Mouse (Mus musculus): Measurements from ENCODE around the gene Ift22. TPM values are rescaled to one million over a fixed set of nuclear protein-coding genes. Genes with fewer than 3 reads are reported as not detected.
"Not testable (repeated sequence)": the region's sequence is repeated elsewhere in the genome, so short reads cannot be mapped to it uniquely, and the experiment has no call there.

Ift22 gene
- polyA plus RNA-seq, 1 experiment from 2014 or later: 26.1 TPM

GRCm38 (mm10) chr5:136939284-136939683 is 31.3 kb downstream of the Ift22 start:
- WGBS: 70% methylated on average over 7 of the region's 7 CpGs
- Histone ChIP-seq H3K9ac (ENCODE audit: low read length) (no peak overlapping the region), H3K4me3 (ENCODE audit: low read depth, low read length) (no peak overlapping the region), H3K4me1 (replicated peaks; ENCODE audit: control insufficient read depth, insufficient read depth) (no peaks in the 10 kb centered on the region), H3K4me2 (replicated peaks; ENCODE audit: low read depth) (no peak overlapping the region), H3K9me3 (ENCODE audit: control insufficient read depth, low read length) (no peaks in the 10 kb centered on the region), H3K27me3 (ENCODE audit: control insufficient read depth, insufficient read depth, low read length) (no peaks in the 10 kb centered on the region), H3K36me3 (ENCODE audit: control insufficient read depth, insufficient read depth, low read length) (no peaks in the 10 kb centered on the region), H3K27ac (replicated peaks) (no peak overlapping the region)
- TF ChIP-seq EP300 (optimal IDR thresholded peaks at IDR 0.05) (no peak), CTCF (IDR thresholded peaks at IDR 0.05; ENCODE audit: low read depth) (peak; percentile 61)
- no peak for ATAC-seq (ENCODE audit: low FRiP score, low TSS enrichment)
- DNase-seq (ENCODE audit: low spot score): no peak

GRCm38 (mm10) chr5:136940029-136940428 is 32.1 kb downstream of the Ift22 start:
- H3K4me1 ChIP-seq (replicated peaks; ENCODE audit: control insufficient read depth, insufficient read depth); DNase-seq (ENCODE audit: low spot score): not testable (repeated sequence)
- WGBS: 61% methylated on average over 6 of the region's 6 CpGs

GRCm38 (mm10) chr5:136940845-136941560 is 33.1 kb downstream of the Ift22 start:
- Histone ChIP-seq H3K9ac (ENCODE audit: low read length) (no peak overlapping the region), H3K4me2 (replicated peaks; ENCODE audit: low read depth) (no peak overlapping the region), H3K9me3 (ENCODE audit: control insufficient read depth, low read length) (no peaks in the 10 kb centered on the region), H3K4me1 (replicated peaks; ENCODE audit: control insufficient read depth, insufficient read depth) (no peaks in the 10 kb centered on the region), H3K27ac (replicated peaks) (no peak overlapping the region), H3K36me3 (ENCODE audit: control insufficient read depth, insufficient read depth, low read length) (no peaks in the 10 kb centered on the region), H3K27me3 (ENCODE audit: control insufficient read depth, insufficient read depth, low read length) (no peaks in the 10 kb centered on the region), H3K4me3 (ENCODE audit: low read depth, low read length) (no peak overlapping the region)
- TF ChIP-seq CTCF (IDR thresholded peaks at IDR 0.05; ENCODE audit: low read depth) (no peak), EP300 (optimal IDR thresholded peaks at IDR 0.05) (no peak)
- no peak for DNase-seq (ENCODE audit: low spot score)
- no peak for ATAC-seq (ENCODE audit: low FRiP score, low TSS enrichment)
- WGBS: 82% methylated on average over 12 of the region's 12 CpGs

More at GRCm38 (mm10) chr5:136940029-136940428, 32.1 kb downstream of the Ift22 start:
- H3K9ac ChIP-seq (ENCODE audit: low read length); H3K4me3 ChIP-seq (ENCODE audit: low read depth, low read length); H3K36me3 ChIP-seq (ENCODE audit: control insufficient read depth, insufficient read depth, low read length); H3K27me3 ChIP-seq (ENCODE audit: control insufficient read depth, insufficient read depth, low read length); H3K4me2 ChIP-seq (replicated peaks; ENCODE audit: low read depth); ATAC-seq (ENCODE audit: low FRiP score, low TSS enrichment); H3K27ac ChIP-seq (replicated peaks); H3K9me3 ChIP-seq (ENCODE audit: control insufficient read depth, low read length): not testable (repeated sequence)

GRCm38 (mm10) chr5:136942781-136943180 is 34.8 kb downstream of the Ift22 start:
- no peak overlapping the region for H3K9ac ChIP-seq (ENCODE audit: low read length)
- 52% methylated on average over 3 of the region's 3 CpGs for WGBS
- H3K9me3 ChIP-seq (ENCODE audit: control insufficient read depth, low read length): no peaks in the 10 kb centered on the region
- H3K36me3 ChIP-seq (ENCODE audit: control insufficient read depth, insufficient read depth, low read length): no peaks in the 10 kb centered on the region
- DNase-seq (ENCODE audit: low spot score): no peak
- H3K4me1 ChIP-seq (replicated peaks; ENCODE audit: control insufficient read depth, insufficient read depth): no peaks in the 10 kb centered on the region
- H3K4me2 ChIP-seq (replicated peaks; ENCODE audit: low read depth): no peak overlapping the region
- no peak overlapping the region for H3K4me3 ChIP-seq (ENCODE audit: low read depth, low read length)
- H3K27me3 ChIP-seq (ENCODE audit: control insufficient read depth, insufficient read depth, low read length): no peaks in the 10 kb centered on the region
- no peak for TF ChIP-seq CTCF (IDR thresholded peaks at IDR 0.05; ENCODE audit: low read depth)
- no peak for TF ChIP-seq EP300 (optimal IDR thresholded peaks at IDR 0.05)
- no peak overlapping the region for H3K27ac ChIP-seq (replicated peaks)
- no peak for ATAC-seq (ENCODE audit: low FRiP score, low TSS enrichment)

GRCm38 (mm10) chr5:136943382-136943781 is 35.4 kb downstream of the Ift22 start:
- 85% methylated on average over 2 of the region's 2 CpGs for WGBS
- no peak for ATAC-seq (ENCODE audit: low FRiP score, low TSS enrichment)
- H3K27ac ChIP-seq (replicated peaks): no peak overlapping the region
- no peak overlapping the region for H3K4me3 ChIP-seq (ENCODE audit: low read depth, low read length)
- H3K36me3 ChIP-seq (ENCODE audit: control insufficient read depth, insufficient read depth, low read length): no peaks in the 10 kb centered on the region
- DNase-seq (ENCODE audit: low spot score): no peak
- H3K9ac ChIP-seq (ENCODE audit: low read length): no peak overlapping the region
- no peaks in the 10 kb centered on the region for H3K4me1 ChIP-seq (replicated peaks; ENCODE audit: control insufficient read depth, insufficient read depth)
- no peaks in the 10 kb centered on the region for H3K9me3 ChIP-seq (ENCODE audit: control insufficient read depth, low read length)
- no peaks in the 10 kb centered on the region for H3K27me3 ChIP-seq (ENCODE audit: control insufficient read depth, insufficient read depth, low read length)
- no peak for TF ChIP-seq EP300 (optimal IDR thresholded peaks at IDR 0.05)
- TF ChIP-seq CTCF (IDR thresholded peaks at IDR 0.05; ENCODE audit: low read depth): no peak
- H3K4me2 ChIP-seq (replicated peaks; ENCODE audit: low read depth): no peak overlapping the region

- Histone ChIP-seq H3K4me2 (replicated peaks; ENCODE audit: low read depth) (no peak overlapping the region), H3K9ac (ENCODE audit: low read length) (no peak overlapping the region), H3K4me1 (replicated peaks; ENCODE audit: control insufficient read depth, insufficient read depth) (no peaks in the 10 kb centered on the region), H3K27ac (replicated peaks) (no peak overlapping the region), H3K9me3 (ENCODE audit: control insufficient read depth, low read length) (no peaks in the 10 kb centered on the region), H3K4me3 (ENCODE audit: low read depth, low read length) (no peak overlapping the region), H3K27me3 (ENCODE audit: control insufficient read depth, insufficient read depth, low read length) (no peaks in the 10 kb centered on the region), H3K36me3 (ENCODE audit: control insufficient read depth, insufficient read depth, low read length) (no peaks in the 10 kb centered on the region)
- TF ChIP-seq EP300 (optimal IDR thresholded peaks at IDR 0.05) (no peak), CTCF (IDR thresholded peaks at IDR 0.05; ENCODE audit: low read depth) (no peak)
- WGBS: 76% methylated on average over 12 of the region's 12 CpGs
- ATAC-seq (ENCODE audit: low FRiP score, low TSS enrichment): no peak
- no peak for DNase-seq (ENCODE audit: low spot score)
Observed at GRCm38 (mm10) chr5:136945084-136945483, 37.1 kb downstream of the Ift22 start.
